Mouse (Mus musculus): Measurements from ENCODE around the gene Dennd1a. TPM values are rescaled to one million over a fixed set of nuclear protein-coding genes. Genes with fewer than 3 reads are reported as not detected.

The Dennd1a gene
- polyA plus RNA-seq, 1 experiment, result 17.5 TPM

GRCm38 (mm10) chr2:38139536-38139935 is 147.7 kb downstream of the Dennd1a start:
- Histone ChIP-seq H3K36me3 (ENCODE audit: control insufficient read depth, insufficient read depth, low read length) (no peaks in the 10 kb centered on the region), H3K4me3 (ENCODE audit: extremely low read depth, insufficient read depth, insufficient read length) (no peak overlapping the region), H3K27me3 (ENCODE audit: control insufficient read depth, insufficient read depth, low read length) (no peaks in the 10 kb centered on the region), H3K27ac (ENCODE audit: insufficient read depth, low read length) (no peak overlapping the region), H3K4me1 (ENCODE audit: control insufficient read depth, insufficient read depth, insufficient read length) (no peaks in the 10 kb centered on the region)
- no peak for DNase-seq (ENCODE audit: low read depth in 1 of 2, low spot score in 2 of 2)
- 92% methylated on average over 3 of the region's 3 CpGs for WGBS
- TF ChIP-seq CTCF (IDR thresholded peaks at IDR 0.05; ENCODE audit: extremely low read depth, insufficient read depth, insufficient read length, insufficient replicate concordance), result no peak
- TF ChIP-seq POLR2A (IDR thresholded peaks at IDR 0.05; ENCODE audit: low read depth, low read length), result no peak

DNA sequence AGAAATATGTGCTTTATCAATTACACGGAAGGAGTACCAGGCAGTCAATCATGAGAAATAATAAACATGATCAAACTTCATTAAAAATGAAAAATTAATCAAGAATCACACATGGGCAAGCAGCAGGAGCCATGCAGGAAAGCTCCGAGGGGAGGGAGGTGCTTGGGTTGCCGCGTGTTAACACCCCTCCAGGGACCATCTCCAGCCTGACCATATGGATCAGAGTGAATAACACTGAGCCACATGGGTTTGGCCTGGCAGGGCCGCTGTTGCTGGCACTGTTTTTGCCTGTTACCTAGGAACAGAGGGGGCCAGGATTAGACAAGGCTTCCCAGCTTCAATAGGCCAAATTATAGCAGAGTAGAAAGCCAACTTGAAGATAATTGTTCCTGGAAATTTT is 150.1 kb downstream of the Dennd1a start:
- no peak for DNase-seq (ENCODE audit: low read depth in 1 of 2, low spot score in 2 of 2)
- WGBS, result 91% methylated on average over 5 of the region's 5 CpGs
- no peak overlapping the region for H3K4me3 ChIP-seq (ENCODE audit: extremely low read depth, insufficient read depth, insufficient read length)
- no peaks in the 10 kb centered on the region for H3K27me3 ChIP-seq (ENCODE audit: control insufficient read depth, insufficient read depth, low read length)
- no peak overlapping the region for H3K27ac ChIP-seq (ENCODE audit: insufficient read depth, low read length)
- no peaks in the 10 kb centered on the region for H3K36me3 ChIP-seq (ENCODE audit: control insufficient read depth, insufficient read depth, low read length)
- TF ChIP-seq CTCF (IDR thresholded peaks at IDR 0.05; ENCODE audit: extremely low read depth, insufficient read depth, insufficient read length, insufficient replicate concordance), result no peak
- no peak for TF ChIP-seq POLR2A (IDR thresholded peaks at IDR 0.05; ENCODE audit: low read depth, low read length)
- H3K4me1 ChIP-seq (ENCODE audit: control insufficient read depth, insufficient read depth, insufficient read length), result no peaks in the 10 kb centered on the region

DNA sequence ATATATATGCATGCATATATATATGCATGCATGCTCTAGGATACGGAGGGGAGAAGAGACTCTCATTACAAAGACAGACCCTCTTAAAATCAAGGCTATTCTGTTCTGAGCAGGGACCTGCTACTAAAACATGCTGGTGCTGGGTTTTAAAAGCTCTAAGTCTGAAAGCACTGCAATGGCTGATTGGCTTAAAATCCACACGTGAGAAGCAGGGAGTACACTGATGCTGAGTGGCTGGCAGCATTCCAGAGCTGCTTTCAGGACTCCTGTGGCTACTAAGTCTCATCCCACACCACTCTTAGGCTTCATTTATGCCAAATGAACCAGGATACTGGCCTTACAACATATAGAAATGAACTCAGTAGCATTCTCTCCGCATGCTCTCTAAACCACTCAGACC is 151.8 kb downstream of the Dennd1a start:
- Histone ChIP-seq H3K36me3 (ENCODE audit: control insufficient read depth, insufficient read depth, low read length) (no peaks in the 10 kb centered on the region), H3K27ac (ENCODE audit: insufficient read depth, low read length) (no peak overlapping the region), H3K27me3 (ENCODE audit: control insufficient read depth, insufficient read depth, low read length) (no peaks in the 10 kb centered on the region), H3K4me3 (ENCODE audit: extremely low read depth, insufficient read depth, insufficient read length) (no peak overlapping the region), H3K4me1 (ENCODE audit: control insufficient read depth, insufficient read depth, insufficient read length) (no peaks in the 10 kb centered on the region)
- no peak for TF ChIP-seq POLR2A (IDR thresholded peaks at IDR 0.05; ENCODE audit: low read depth, low read length)
- DNase-seq (ENCODE audit: low read depth in 1 of 2, low spot score in 2 of 2), result no peak
- WGBS, result 88% methylated on average over 3 of the region's 3 CpGs

DNA sequence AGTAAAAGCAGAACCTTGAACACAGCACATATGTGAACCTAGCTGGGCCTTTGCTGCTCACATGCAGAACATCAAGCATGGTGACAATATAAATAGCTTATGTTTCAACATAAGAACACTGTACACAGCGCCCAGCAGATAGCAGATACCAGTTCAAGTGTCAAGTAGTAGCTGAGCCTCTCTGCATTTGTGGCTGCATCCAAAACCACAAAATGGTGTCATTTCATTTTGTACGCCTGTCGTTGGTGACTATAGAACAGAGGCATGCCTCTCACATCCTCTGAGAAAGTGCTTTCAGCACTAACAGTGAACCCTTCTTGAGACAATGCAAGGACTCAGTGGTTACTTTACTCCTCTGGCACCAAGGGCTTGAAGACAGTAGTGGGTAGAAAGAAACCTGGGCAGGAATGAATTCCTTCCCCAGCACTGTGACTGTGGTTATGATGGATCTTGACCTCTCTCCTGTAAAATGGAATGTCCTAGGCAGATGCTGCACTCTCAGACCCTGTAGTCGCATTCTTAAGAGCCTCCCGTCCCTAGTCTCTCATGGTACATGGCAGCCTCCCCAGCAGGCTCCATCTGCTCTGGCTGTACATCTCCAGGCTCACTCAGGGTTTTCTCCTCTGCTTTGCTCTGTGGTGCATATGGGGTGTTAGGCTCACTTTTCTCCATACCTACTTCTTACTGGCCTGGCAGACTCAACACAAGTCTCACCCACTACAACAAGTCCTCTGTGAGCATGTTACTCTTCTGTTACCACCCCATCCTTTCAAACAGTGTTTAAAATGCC is 154.0 kb downstream of the Dennd1a start:
- no peak for DNase-seq (ENCODE audit: low read depth in 1 of 2, low spot score in 2 of 2)
- Histone ChIP-seq H3K4me3 (ENCODE audit: extremely low read depth, insufficient read depth, insufficient read length) (no peak overlapping the region), H3K27ac (ENCODE audit: insufficient read depth, low read length) (no peak overlapping the region), H3K4me1 (ENCODE audit: control insufficient read depth, insufficient read depth, insufficient read length) (no peaks in the 10 kb centered on the region), H3K36me3 (ENCODE audit: control insufficient read depth, insufficient read depth, low read length) (no peaks in the 10 kb centered on the region), H3K27me3 (ENCODE audit: control insufficient read depth, insufficient read depth, low read length) (no peaks in the 10 kb centered on the region)
- TF ChIP-seq CTCF (IDR thresholded peaks at IDR 0.05; ENCODE audit: extremely low read depth, insufficient read depth, insufficient read length, insufficient replicate concordance) (no peak), POLR2A (IDR thresholded peaks at IDR 0.05; ENCODE audit: low read depth, low read length) (no peak)
- 72% methylated on average over 5 of the region's 5 CpGs for WGBS

DNA sequence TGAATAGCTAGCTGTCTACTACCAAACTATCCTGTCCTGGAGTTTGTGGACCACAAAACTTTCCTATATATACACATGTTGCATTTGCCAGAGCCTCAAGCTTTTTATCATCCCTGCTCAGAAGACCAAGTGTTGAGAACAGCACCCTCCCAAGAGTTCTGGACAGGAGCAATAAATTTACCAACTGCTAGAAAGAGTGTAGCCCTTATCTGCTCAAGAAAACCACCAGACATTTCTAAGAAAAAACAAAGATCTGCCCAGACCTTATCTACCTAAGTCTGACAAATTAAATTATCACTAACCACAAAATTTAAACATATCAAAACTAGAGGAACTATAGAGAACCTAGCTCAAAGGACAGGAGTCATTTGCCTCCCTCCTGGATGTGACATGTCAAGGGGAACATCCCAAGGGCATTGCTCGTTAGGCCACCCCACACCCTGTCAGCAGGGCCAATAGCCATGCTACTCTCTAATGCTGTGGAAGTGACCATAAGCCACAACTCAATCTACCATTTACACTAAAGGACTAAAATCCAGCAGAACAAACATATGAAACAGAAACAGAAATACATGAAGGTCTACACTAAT is 154.9 kb downstream of the Dennd1a start:
- H3K27me3 ChIP-seq (ENCODE audit: control insufficient read depth, insufficient read depth, low read length), result no peaks in the 10 kb centered on the region
- no peak overlapping the region for H3K27ac ChIP-seq (ENCODE audit: insufficient read depth, low read length)
- H3K4me1 ChIP-seq (ENCODE audit: control insufficient read depth, insufficient read depth, insufficient read length), result no peaks in the 10 kb centered on the region
- H3K36me3 ChIP-seq (ENCODE audit: control insufficient read depth, insufficient read depth, low read length), result no peaks in the 10 kb centered on the region
- DNase-seq (ENCODE audit: low read depth in 1 of 2, low spot score in 2 of 2), result no peak
- TF ChIP-seq CTCF (IDR thresholded peaks at IDR 0.05; ENCODE audit: extremely low read depth, insufficient read depth, insufficient read length, insufficient replicate concordance), result no peak
- no peak for TF ChIP-seq POLR2A (IDR thresholded peaks at IDR 0.05; ENCODE audit: low read depth, low read length)
- WGBS, result 83% methylated on average over 1 of the region's 1 CpGs
- no peak overlapping the region for H3K4me3 ChIP-seq (ENCODE audit: extremely low read depth, insufficient read depth, insufficient read length)

- DNase-seq (ENCODE audit: low read depth in 1 of 2, low spot score in 2 of 2), result no peak
- no peak for TF ChIP-seq POLR2A (IDR thresholded peaks at IDR 0.05; ENCODE audit: low read depth, low read length)
- no peak for TF ChIP-seq CTCF (IDR thresholded peaks at IDR 0.05; ENCODE audit: extremely low read depth, insufficient read depth, insufficient read length, insufficient replicate concordance)
- no peaks in the 10 kb centered on the region for H3K4me1 ChIP-seq (ENCODE audit: control insufficient read depth, insufficient read depth, insufficient read length)
- no peak overlapping the region for H3K4me3 ChIP-seq (ENCODE audit: extremely low read depth, insufficient read depth, insufficient read length)
- 95% methylated on average over 1 of the region's 1 CpGs for WGBS
- H3K27me3 ChIP-seq (ENCODE audit: control insufficient read depth, insufficient read depth, low read length), result no peaks in the 10 kb centered on the region
- no peaks in the 10 kb centered on the region for H3K36me3 ChIP-seq (ENCODE audit: control insufficient read depth, insufficient read depth, low read length)
- H3K27ac ChIP-seq (ENCODE audit: insufficient read depth, low read length), result no peak overlapping the region
Measured at GRCm38 (mm10) chr2:38131538-38131937, 155.7 kb downstream of the Dennd1a start.

Measured in spleen, adult 2 months (tissue).